Mouse (Mus musculus) ES-E14 (cell line): ENCODE data around the gene Tm4sf1. TPM values are rescaled to one million over a fixed set of nuclear protein-coding genes. Genes with fewer than 3 reads are reported as not detected.

Source experiments
- DNase-seq: peaks from one replicate; pipeline ENCODE4 v3.0.0-alpha.2; 2013; ENCODE audit warnings: low read depth, low spot score
- H3K27ac ChIP-seq: 2 replicates; pipeline ENCODE4 v1.5.1; 2012; ENCODE audit warnings: low read depth, mild to moderate bottlenecking, low read length, moderate library complexity, mixed read lengths; ENCODE audit not compliant: poor library complexity, insufficient read depth, severe bottlenecking
- H3K36me3 ChIP-seq: 2 replicates; pipeline ENCODE4 v1.6.1; 2012; ENCODE audit warnings: mild to moderate bottlenecking, low read length, moderate library complexity, mixed read lengths; ENCODE audit not compliant: control insufficient read depth, poor library complexity, insufficient read depth, severe bottlenecking
- H3K4me1 ChIP-seq, 2 experiments: fragments of 150-350 bp in 1 of 2; sonication (generic) in 1 of 2; 2 replicates each; pipeline ENCODE4 v1.6.1; 2012; ENCODE audit warnings: low read length in 2 of 2, mild to moderate bottlenecking in 1 of 2, mixed read lengths in 1 of 2; ENCODE audit not compliant: control insufficient read depth in 2 of 2, insufficient read depth in 2 of 2, poor library complexity in 1 of 2
- H3K4me3 ChIP-seq, 2 experiments: fragments of 150-350 bp in 1 of 2; sonication (generic) in 1 of 2; 2 replicates each; pipeline ENCODE4 v1.5.1; 2012; ENCODE audit warnings: low read length in 2 of 2, low read depth in 1 of 2, mild to moderate bottlenecking in 1 of 2, mixed read lengths in 1 of 2; ENCODE audit not compliant: insufficient read depth in 1 of 2, poor library complexity in 1 of 2, severe bottlenecking in 1 of 2
- H3K9ac ChIP-seq: 2 replicates; pipeline ENCODE4 v1.6.1; 2012; ENCODE audit warnings: low read depth, mild to moderate bottlenecking, low read length, mixed read lengths; ENCODE audit not compliant: poor library complexity, insufficient read depth, severe bottlenecking
- H3K9me3 ChIP-seq: fragments of 150-350 bp; sonication (generic); 2 replicates; pipeline ENCODE4 v1.6.1; 2012; ENCODE audit warnings: low read depth, mild to moderate bottlenecking, low read length; ENCODE audit not compliant: control insufficient read depth, insufficient read depth
- CHD2 ChIP-seq: IDR thresholded peaks from 2 replicates; pipeline ENCODE4 v1.6.1; 2014; ENCODE audit warnings: mild to moderate bottlenecking, low read depth, low read length, inconsistent platforms
- HCFC1 ChIP-seq: IDR thresholded peaks from 2 replicates; pipeline ENCODE4 v1.6.1; 2012; ENCODE audit warnings: low read length, inconsistent platforms, borderline replicate concordance; ENCODE audit not compliant: insufficient read depth
- MAFK ChIP-seq: IDR thresholded peaks from 2 replicates; pipeline ENCODE4 v1.6.1; 2014; ENCODE audit warnings: mild to moderate bottlenecking, low read depth, low read length, inconsistent platforms; ENCODE audit not compliant: insufficient read depth
- ZC3H11A ChIP-seq: IDR thresholded peaks from 2 replicates; pipeline ENCODE4 v1.6.1; 2012; ENCODE audit warnings: low read depth, mild to moderate bottlenecking, inconsistent platforms, low read length, borderline replicate concordance
- ZNF384 ChIP-seq: IDR thresholded peaks from 2 replicates; pipeline ENCODE4 v1.6.1; 2012; ENCODE audit warnings: low read depth, low read length, inconsistent platforms
- in situ Hi-C, 2 experiments: fragments of 600-800 bp; cut with MboI; formaldehyde crosslinking; loops; one replicate each; pipeline ENCODE4 v1.15.1; 2025; ENCODE audit warnings: low sequenced_read_pairs in 2 of 2, inconsistent platforms in 1 of 2; ENCODE audit not compliant: unreplicated experiment in 2 of 2
- total RNA-seq: library from RNA; depleted of rRNA; stranded (reverse); fragments of 300-350 nt; gene quantifications from 2 replicates; pipeline ENCODE4 v1.2.3, GENCODE M21; 2012

The Tm4sf1 gene
- total RNA-seq, 1 experiment: 5.1 TPM

- no peak for DNase-seq
- Histone ChIP-seq H3K4me1 (no peaks in the 10 kb centered on the region), H3K9ac (no peak overlapping the region), H3K27ac (no peak overlapping the region), H3K36me3 (no peaks in the 10 kb centered on the region), H3K4me3 (no peak overlapping the region), H3K9me3 (no peaks in the 10 kb centered on the region)
- no peak for TF ChIP-seq CHD2
- no peak for TF ChIP-seq ZC3H11A
- TF ChIP-seq ZNF384: no peak
- no peak for TF ChIP-seq MAFK
- no peak for TF ChIP-seq HCFC1
- in situ Hi-C loops: no loop called here
Measured at GRCm38 (mm10) chr3:57341321-57341720, 39.5 kb upstream of the Tm4sf1 start.

GRCm38 (mm10) chr3:57335080-57335815, 33.5 kb upstream of the Tm4sf1 start:
- no peak overlapping the region for H3K4me3 ChIP-seq
- no peaks in the 10 kb centered on the region for H3K36me3 ChIP-seq
- no peak for TF ChIP-seq MAFK
- no peak for TF ChIP-seq CHD2
- TF ChIP-seq ZC3H11A: no peak
- no peak for TF ChIP-seq HCFC1
- no peak for TF ChIP-seq ZNF384
- no peaks in the 10 kb centered on the region for H3K9me3 ChIP-seq
- no peak for DNase-seq
- no peak overlapping the region for H3K9ac ChIP-seq
- no peaks in the 10 kb centered on the region for H3K4me1 ChIP-seq
- no peak overlapping the region for H3K27ac ChIP-seq
- in situ Hi-C loops: no loop called here

GRCm38 (mm10) chr3:57327941-57328340, 26.2 kb upstream of the Tm4sf1 start:
- in situ Hi-C loops: no loop called here
- no peak overlapping the region for H3K9ac ChIP-seq

GRCm38 (mm10) chr3:57307076-57307475, 5.3 kb upstream of the Tm4sf1 start:
- TF ChIP-seq ZNF384: no peak
- no peak for TF ChIP-seq CHD2
- no peak for TF ChIP-seq HCFC1
- TF ChIP-seq ZC3H11A: no peak
- no peak for TF ChIP-seq MAFK
- H3K4me3 ChIP-seq: no peak overlapping the region
- no peak overlapping the region for H3K27ac ChIP-seq
- H3K36me3 ChIP-seq: no peaks in the 10 kb centered on the region
- no peaks in the 10 kb centered on the region for H3K9me3 ChIP-seq
- in situ Hi-C loops: no loop called here
- no peaks in the 10 kb centered on the region for H3K4me1 ChIP-seq
- H3K9ac ChIP-seq: no peak overlapping the region
- DNase-seq: no peak

More at GRCm38 (mm10) chr3:57327941-57328340, 26.2 kb upstream of the Tm4sf1 start:
- H3K4me3 ChIP-seq: no peak overlapping the region
- no peak for DNase-seq
- H3K36me3 ChIP-seq: no peaks in the 10 kb centered on the region
- no peak overlapping the region for H3K27ac ChIP-seq
- TF ChIP-seq HCFC1: no peak
- no peaks in the 10 kb centered on the region for H3K4me1 ChIP-seq
- H3K9me3 ChIP-seq: no peaks in the 10 kb centered on the region

GRCm38 (mm10) chr3:57305564-57305963, 3.8 kb upstream of the Tm4sf1 start:
- H3K9ac ChIP-seq: no peak overlapping the region
- no peaks in the 10 kb centered on the region for H3K36me3 ChIP-seq
- in situ Hi-C loops: no loop called here
- no peak for TF ChIP-seq ZNF384
- no peak for TF ChIP-seq ZC3H11A
- H3K27ac ChIP-seq: no peak overlapping the region
- no peak overlapping the region for H3K4me3 ChIP-seq
- no peaks in the 10 kb centered on the region for H3K4me1 ChIP-seq
- H3K9me3 ChIP-seq: no peaks in the 10 kb centered on the region
- DNase-seq: no peak
